Mouse (Mus musculus) ES-E14 (cell line): ENCODE results near the gene Lemd2. TPM values are rescaled to one million over a fixed set of nuclear protein-coding genes. Genes with fewer than 3 reads are reported as not detected.
A peak's percentile ranks its signal among the peaks of the same experiment; 100 is the strongest.

ENCODE experiments used
- DNase-seq: peaks from one replicate; pipeline ENCODE4 v3.0.0-alpha.2; 2013; ENCODE audit warnings: low read depth, low spot score
- H3K27ac ChIP-seq: 2 replicates; pipeline ENCODE4 v1.5.1; 2012; ENCODE audit warnings: low read depth, mild to moderate bottlenecking, low read length, moderate library complexity, mixed read lengths; ENCODE audit not compliant: poor library complexity, insufficient read depth, severe bottlenecking
- H3K36me3 ChIP-seq: 2 replicates; pipeline ENCODE4 v1.6.1; 2012; ENCODE audit warnings: mild to moderate bottlenecking, low read length, moderate library complexity, mixed read lengths; ENCODE audit not compliant: control insufficient read depth, poor library complexity, insufficient read depth, severe bottlenecking
- H3K4me1 ChIP-seq, 2 experiments: fragments of 150-350 bp in 1 of 2; sonication (generic) in 1 of 2; 2 replicates each; pipeline ENCODE4 v1.6.1; 2012; ENCODE audit warnings: low read length in 2 of 2, mild to moderate bottlenecking in 1 of 2, mixed read lengths in 1 of 2; ENCODE audit not compliant: control insufficient read depth in 2 of 2, insufficient read depth in 2 of 2, poor library complexity in 1 of 2
- H3K4me3 ChIP-seq, 2 experiments: fragments of 150-350 bp in 1 of 2; sonication (generic) in 1 of 2; 2 replicates each; pipeline ENCODE4 v1.5.1; 2012; ENCODE audit warnings: low read length in 2 of 2, low read depth in 1 of 2, mild to moderate bottlenecking in 1 of 2, mixed read lengths in 1 of 2; ENCODE audit not compliant: insufficient read depth in 1 of 2, poor library complexity in 1 of 2, severe bottlenecking in 1 of 2
- H3K9ac ChIP-seq: 2 replicates; pipeline ENCODE4 v1.6.1; 2012; ENCODE audit warnings: low read depth, mild to moderate bottlenecking, low read length, mixed read lengths; ENCODE audit not compliant: poor library complexity, insufficient read depth, severe bottlenecking
- H3K9me3 ChIP-seq: fragments of 150-350 bp; sonication (generic); 2 replicates; pipeline ENCODE4 v1.6.1; 2012; ENCODE audit warnings: low read depth, mild to moderate bottlenecking, low read length; ENCODE audit not compliant: control insufficient read depth, insufficient read depth
- CHD2 ChIP-seq: IDR thresholded peaks from 2 replicates; pipeline ENCODE4 v1.6.1; 2014; ENCODE audit warnings: mild to moderate bottlenecking, low read depth, low read length, inconsistent platforms
- HCFC1 ChIP-seq: IDR thresholded peaks from 2 replicates; pipeline ENCODE4 v1.6.1; 2012; ENCODE audit warnings: low read length, inconsistent platforms, borderline replicate concordance; ENCODE audit not compliant: insufficient read depth
- MAFK ChIP-seq: IDR thresholded peaks from 2 replicates; pipeline ENCODE4 v1.6.1; 2014; ENCODE audit warnings: mild to moderate bottlenecking, low read depth, low read length, inconsistent platforms; ENCODE audit not compliant: insufficient read depth
- ZC3H11A ChIP-seq: IDR thresholded peaks from 2 replicates; pipeline ENCODE4 v1.6.1; 2012; ENCODE audit warnings: low read depth, mild to moderate bottlenecking, inconsistent platforms, low read length, borderline replicate concordance
- ZNF384 ChIP-seq: IDR thresholded peaks from 2 replicates; pipeline ENCODE4 v1.6.1; 2012; ENCODE audit warnings: low read depth, low read length, inconsistent platforms
- in situ Hi-C, 2 experiments: fragments of 600-800 bp; cut with MboI; formaldehyde crosslinking; loops; one replicate each; pipeline ENCODE4 v1.15.1; 2025; ENCODE audit warnings: low sequenced_read_pairs in 2 of 2, inconsistent platforms in 1 of 2; ENCODE audit not compliant: unreplicated experiment in 2 of 2
- total RNA-seq: library from RNA; depleted of rRNA; stranded (reverse); fragments of 300-350 nt; gene quantifications from 2 replicates; pipeline ENCODE4 v1.2.3, GENCODE M21; 2012

Gene Lemd2
- total RNA-seq, 1 experiment = 51.8 TPM

DNA sequence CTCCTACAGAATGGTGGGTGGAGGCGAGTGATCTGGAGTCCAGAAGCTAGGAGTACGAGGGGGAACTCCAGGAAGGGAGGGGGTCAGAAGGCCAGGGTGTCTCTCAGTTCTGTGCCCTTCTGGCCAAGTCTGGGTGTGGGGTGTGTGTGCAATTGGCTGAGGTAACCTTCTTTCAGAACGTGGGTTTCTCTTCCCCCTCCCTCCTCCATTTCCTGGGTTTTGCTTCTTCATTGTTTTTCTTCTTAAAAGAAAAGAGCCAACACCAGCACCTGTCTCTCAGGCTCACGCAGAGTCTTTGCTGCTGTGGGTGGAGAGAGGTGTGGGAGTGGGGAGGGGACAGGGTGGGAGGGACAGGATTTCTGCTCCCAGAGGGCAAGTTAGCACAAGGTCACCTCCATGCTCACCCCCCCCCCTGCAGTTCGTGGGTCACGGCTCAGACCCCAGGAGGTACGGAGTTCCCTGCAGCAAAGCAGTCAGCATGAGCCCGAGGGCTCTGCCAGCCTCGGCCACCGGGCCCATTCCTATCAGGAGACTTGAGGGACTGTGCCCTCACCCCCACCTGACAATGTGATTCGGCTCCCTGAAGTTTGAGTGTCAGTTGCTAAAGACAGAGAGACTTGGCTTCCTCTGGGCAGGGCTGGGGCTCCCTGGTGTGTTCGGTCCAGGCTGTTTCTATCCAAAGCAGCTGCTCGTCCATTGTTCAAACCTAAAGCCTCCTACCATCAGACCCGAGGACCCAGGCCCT is 25.6 kb upstream of the Lemd2 start:
- in situ Hi-C loops = no loop called here
- Histone ChIP-seq H3K4me1 (peaks cover 0 to 4% of the 10 kb centered on the region in 2 experiments; a peak in 1 of 4 replicates), H3K4me3 (no peak overlapping the region), H3K9me3 (no peaks in the 10 kb centered on the region), H3K27ac (peak overlapping the region; percentile 87), H3K36me3 (no peaks in the 10 kb centered on the region), H3K9ac (0 out of 2 replicates have a peak overlapping the region, but pooled peaks have one; percentile 14)
- peak; percentile 66 for DNase-seq
- no peak for TF ChIP-seq ZNF384
- no peak for TF ChIP-seq MAFK
- TF ChIP-seq CHD2 = no peak

DNA sequence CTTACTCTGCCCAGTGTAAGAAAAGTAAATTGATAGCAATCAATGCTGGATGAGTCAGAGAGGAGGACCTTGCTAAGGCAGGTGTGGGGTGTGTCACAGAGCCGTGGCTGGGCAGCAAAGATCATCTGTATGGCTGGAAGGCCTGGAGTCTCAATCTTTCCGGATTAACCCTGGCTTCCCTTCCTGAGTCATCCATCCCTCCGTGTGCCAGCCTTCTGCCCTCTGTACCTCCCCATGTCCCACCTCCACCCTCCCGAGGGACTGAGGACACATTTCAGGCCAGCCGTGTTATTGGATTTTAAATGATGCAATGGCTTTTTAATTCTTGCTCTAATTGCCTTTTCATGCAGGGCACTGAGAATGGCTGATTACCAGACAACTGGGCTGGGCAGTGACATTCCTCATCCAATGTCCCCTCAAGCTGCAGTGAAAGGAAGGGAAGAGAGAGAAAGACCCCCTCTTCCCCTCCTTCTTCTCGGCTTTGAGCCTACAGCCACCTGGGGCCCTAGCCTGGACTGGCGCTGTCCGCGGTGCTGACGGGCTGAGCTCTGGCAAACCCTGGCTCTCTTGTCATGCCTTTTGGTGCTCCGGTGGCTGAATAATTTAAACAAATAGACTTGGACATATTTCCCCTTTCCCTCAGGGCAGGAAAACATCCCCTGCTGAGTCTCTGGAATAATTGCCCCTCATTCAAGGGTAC is 24.1 kb upstream of the Lemd2 start:
- no peak for TF ChIP-seq ZNF384
- no peak for TF ChIP-seq CHD2
- TF ChIP-seq MAFK = no peak
- TF ChIP-seq ZC3H11A = no peak
- no peak for TF ChIP-seq HCFC1
- H3K4me3 ChIP-seq = no peak overlapping the region
- no peak overlapping the region for H3K27ac ChIP-seq
- DNase-seq = peak; percentile 61
- peaks cover 0 to 4% of the 10 kb centered on the region in 2 experiments; a peak in 1 of 4 replicates for H3K4me1 ChIP-seq
- no peak overlapping the region for H3K9ac ChIP-seq
- in situ Hi-C loops = no loop called here
- H3K9me3 ChIP-seq = no peaks in the 10 kb centered on the region
- no peaks in the 10 kb centered on the region for H3K36me3 ChIP-seq

GRCm38 (mm10) chr17:27227258-27227657 is 23.0 kb upstream of the Lemd2 start:
- Histone ChIP-seq H3K4me3 (no peak overlapping the region), H3K9ac (no peak overlapping the region), H3K27ac (no peak overlapping the region), H3K9me3 (no peaks in the 10 kb centered on the region), H3K4me1 (peaks cover 0 to 4% of the 10 kb centered on the region in 2 experiments; a peak in 1 of 4 replicates), H3K36me3 (no peaks in the 10 kb centered on the region)
- no peak for DNase-seq
- TF ChIP-seq HCFC1 = no peak
- TF ChIP-seq CHD2 = no peak
- no peak for TF ChIP-seq MAFK
- TF ChIP-seq ZC3H11A = no peak
- TF ChIP-seq ZNF384 = no peak
- in situ Hi-C loops = no loop called here

- TF ChIP-seq CHD2 = no peak
- TF ChIP-seq HCFC1 = no peak
- TF ChIP-seq MAFK = no peak
- no peak for TF ChIP-seq ZC3H11A
- TF ChIP-seq ZNF384 = no peak
These were observed 22.4 kb upstream of the Lemd2 start for GRCm38 (mm10) chr17:27226701-27227100.

More at GRCm38 (mm10) chr17:27226701-27227100, 22.4 kb upstream of the Lemd2 start:
- H3K4me3 ChIP-seq = no peak overlapping the region
- H3K27ac ChIP-seq = no peak overlapping the region
- peaks cover 0 to 4% of the 10 kb centered on the region in 2 experiments; a peak in 1 of 4 replicates for H3K4me1 ChIP-seq
- in situ Hi-C loops = no loop called here
- no peak overlapping the region for H3K9ac ChIP-seq
- no peaks in the 10 kb centered on the region for H3K36me3 ChIP-seq
- H3K9me3 ChIP-seq = no peaks in the 10 kb centered on the region
- no peak for DNase-seq
